Mouse (Mus musculus) cerebellum, adult 8-10 months (tissue): ENCODE data around the gene Tbl3.
A peak's percentile ranks its signal among the peaks of the same experiment; 100 is the strongest.

Source experiments
- DNase-seq: peaks from one replicate; pipeline ENCODE4 v3.0.0; 2022

Tbl3 gene

DNA sequence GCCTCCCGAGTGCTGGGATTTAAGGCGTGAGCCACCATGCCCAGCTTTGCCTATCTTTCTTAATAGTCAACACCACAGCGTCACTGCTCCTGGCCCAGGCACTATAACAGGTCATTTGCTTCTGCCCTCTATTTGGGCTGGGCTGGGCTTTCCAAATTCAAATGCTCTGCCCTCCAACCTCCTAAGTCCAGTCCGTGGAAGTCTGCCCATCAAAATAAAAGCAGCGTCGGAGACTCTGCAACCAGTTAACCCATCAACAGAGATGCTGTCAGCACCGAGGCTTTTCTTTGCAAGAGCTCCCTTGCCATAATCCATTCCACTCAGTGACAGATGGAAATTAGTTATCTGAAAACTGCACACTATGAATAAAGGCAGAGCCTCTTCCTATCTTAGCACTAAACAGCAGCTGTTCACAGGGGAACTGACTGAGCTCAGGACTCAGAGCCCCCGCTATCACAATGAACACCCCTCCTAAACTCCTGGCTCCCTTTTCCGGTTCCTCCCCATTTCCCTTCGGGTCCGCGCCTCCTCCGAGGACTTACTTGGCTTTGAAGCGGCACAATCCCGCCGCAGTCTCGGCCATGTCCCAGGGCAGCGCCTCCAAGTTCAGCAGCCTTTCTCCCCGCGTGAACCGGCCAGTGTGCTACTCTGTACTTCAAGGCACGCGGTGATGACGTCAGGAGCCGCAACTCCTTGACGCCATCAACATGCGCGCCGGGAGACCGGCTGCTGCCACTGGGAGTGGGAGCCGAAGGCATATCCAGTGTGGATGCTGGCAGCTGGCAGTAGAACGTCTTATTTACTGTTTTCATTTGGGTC lies at the start of gene Tbl3:
Tbl3 (minus strand) TSS at position 679 of the 819 bp plus-strand sequence.
- DNase-seq = peak; percentile 91

DNA sequence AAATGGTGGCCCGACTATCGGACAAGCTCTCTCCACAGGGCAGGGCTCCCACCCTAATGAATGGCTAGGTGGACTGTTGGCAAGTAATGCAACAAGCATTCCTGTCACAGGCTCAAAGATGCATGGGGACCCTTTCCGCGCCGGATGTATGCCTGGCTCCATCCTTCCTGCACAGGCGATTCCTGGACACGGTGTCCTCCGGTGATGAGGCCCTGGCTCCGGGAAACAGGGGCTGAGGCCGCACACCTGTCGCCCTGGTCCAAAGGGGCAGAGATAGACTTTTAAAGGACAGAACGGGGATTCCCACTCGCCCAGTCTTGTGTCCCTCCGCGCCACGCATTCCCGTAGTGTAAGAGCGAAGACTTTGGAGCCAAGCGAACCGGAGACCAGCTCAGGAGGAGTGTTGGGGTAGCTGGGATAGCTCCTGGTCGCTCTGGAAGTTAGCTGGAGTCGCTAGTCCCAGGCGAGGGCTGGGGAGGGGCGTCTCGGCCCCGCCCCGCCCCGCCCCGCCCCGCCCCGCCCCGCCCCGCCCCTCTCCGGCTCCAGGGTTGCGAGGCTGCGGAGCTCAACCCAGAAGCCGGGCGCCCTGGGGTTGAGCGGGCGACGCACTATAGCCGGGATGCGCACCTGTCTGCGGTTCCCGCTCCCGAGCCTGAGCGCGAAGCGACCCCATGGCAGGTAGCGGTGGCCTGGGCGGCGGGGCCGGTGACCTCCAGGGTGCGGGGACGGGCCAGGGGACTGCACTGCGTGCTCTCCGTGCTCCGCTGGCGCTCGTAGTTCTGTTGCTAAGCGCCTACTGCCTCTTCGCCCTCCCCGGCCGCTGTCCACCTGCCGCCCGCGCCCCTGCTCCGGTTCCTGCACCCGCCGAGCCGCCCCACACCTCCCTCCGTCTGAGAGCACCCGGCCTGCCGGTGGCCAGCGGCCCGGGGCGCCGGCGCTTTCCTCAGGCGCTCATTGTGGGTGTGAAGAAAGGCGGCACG lies 45.2 kb upstream of the Tbl3 start, which contains the start of gene Hs3st6:
Hs3st6 (plus strand) TSS at position 574 of the 980 bp plus-strand sequence.
- DNase-seq = no peak

- DNase-seq = no peak
These were observed 44.1 kb upstream of the Tbl3 start for GRCm38 (mm10) chr17:24751528-24751927.

GRCm38 (mm10) chr17:24746986-24747385 lies 39.5 kb upstream of the Tbl3 start:
- DNase-seq = no peak

- peak; percentile 71 for DNase-seq
These were observed 38.4 kb upstream of the Tbl3 start for GRCm38 (mm10) chr17:24745526-24746497.

DNA sequence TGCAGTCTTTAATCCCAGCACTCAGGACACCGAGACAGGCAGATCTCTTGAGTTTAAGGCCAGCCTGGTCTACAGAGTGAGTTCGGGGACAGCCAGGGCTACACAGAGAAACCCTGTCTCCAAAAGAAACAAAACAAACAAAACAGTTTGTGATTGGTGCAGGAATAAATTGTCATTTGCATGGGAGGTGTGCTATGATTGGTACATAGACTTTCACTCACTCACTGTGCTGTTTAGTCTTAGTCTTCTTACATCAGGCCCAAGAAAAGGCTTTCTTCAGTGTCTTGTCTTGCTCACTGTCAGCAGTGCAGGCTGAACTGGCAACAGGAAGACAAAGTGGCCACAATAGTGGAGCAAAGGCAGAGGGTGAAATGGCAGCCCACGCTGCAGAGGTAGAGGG lies 36.9 kb upstream of the Tbl3 start:
- DNase-seq = no peak

DNA sequence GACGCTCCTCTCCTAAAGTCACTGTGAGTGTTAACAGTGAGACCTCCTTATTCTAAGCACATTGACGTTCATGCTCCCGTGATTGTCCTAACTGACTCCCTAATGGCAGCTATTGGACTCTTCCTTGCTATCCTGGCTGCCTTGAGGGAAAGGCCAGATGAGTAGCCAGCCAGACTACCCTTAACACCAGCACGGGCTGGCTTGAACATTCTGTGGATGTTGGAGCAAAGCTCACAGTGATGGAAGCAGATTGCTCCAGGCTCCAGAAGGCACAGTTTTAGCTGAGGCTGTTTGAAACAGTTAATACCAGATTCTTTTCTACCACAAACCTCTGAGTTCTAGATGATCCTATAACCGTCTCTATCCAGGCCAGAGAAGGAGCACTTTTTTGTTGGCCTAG lies 36.4 kb upstream of the Tbl3 start:
- no peak for DNase-seq

DNA sequence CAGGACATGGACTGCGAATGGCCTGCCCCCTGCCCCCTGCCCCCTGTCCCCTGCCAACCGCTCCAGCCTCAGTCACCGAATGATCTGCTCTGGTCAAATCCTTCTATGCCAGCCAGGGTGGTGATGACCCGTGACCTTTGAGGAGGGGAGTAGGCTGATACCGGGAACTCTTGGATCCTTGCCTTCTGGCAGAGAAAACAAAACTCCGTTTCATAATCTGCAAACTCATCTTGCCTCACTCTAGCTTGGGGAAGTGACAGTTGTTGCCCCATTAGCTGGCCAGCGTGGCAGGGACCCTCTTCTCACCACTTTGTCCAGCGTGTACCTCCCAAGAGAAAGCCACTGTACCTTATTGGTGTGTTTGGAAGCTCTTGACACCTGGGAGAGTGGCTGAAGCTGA lies 34.8 kb upstream of the Tbl3 start:
- DNase-seq = no peak

GRCm38 (mm10) chr17:24739926-24740325 lies 32.5 kb upstream of the Tbl3 start:
- no peak for DNase-seq

- DNase-seq = no peak
These were observed 30.8 kb upstream of the Tbl3 start for GRCm38 (mm10) chr17:24738238-24738637.

GRCm38 (mm10) chr17:24737135-24737810 lies 29.8 kb upstream of the Tbl3 start:
- DNase-seq = no peak

- DNase-seq = peak; percentile 88
These were observed 29.0 kb upstream of the Tbl3 start, which contains the start of gene Msrb1 for GRCm38 (mm10) chr17:24736330-24737051. Gene Msrb1 (plus strand): TSS chr17:24736642.

DNA sequence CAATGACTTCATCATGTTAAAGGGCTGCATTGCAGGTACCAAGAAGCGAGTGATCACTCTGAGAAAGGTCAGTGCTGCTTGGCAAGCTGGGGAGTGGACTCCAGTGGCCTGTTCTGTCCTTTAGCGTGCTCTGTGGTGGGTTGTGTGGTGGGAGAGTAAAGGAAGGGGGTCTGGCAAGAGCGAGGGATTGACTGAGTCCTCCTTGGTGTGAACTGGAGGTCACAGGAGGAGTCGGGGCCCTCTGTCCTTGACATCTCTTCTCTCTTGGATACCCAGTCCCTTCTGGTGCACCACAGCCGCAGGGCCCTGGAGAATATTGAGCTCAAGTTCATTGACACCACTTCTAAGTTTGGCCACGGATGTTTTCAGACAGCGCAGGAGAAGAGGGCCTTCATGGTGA lies 28.0 kb upstream of the Tbl3 start:
- DNase-seq = no peak

GRCm38 (mm10) chr17:24734513-24734912 lies 27.1 kb upstream of the Tbl3 start:
- DNase-seq = no peak

DNA sequence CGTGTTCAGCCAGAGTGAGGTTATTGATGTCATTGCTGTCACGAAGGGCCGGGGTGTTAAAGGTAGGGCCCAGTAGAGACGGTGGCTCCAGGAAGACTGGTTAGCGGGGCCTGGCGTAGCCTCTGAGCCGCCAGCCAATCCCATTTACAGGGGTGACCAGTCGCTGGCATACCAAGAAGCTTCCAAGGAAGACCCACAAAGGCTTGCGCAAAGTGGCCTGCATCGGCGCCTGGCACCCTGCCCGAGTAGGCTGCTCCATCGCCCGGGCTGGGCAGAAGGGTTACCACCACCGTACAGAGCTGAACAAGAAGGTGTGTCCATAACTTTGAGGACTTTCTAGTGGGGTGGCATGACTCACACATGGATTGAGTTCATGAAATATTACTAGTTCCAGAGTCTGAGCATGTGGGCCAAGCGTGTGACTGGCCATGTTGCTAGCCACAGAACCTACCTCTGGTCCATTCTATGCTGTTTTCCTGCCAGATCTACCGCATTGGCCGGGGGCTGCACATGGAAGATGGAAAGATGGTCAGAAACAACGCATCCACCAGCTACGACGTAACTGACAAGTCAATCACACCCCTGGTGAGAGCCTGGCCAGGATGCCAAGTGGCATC lies 26.1 kb upstream of the Tbl3 start:
- DNase-seq = no peak

DNA sequence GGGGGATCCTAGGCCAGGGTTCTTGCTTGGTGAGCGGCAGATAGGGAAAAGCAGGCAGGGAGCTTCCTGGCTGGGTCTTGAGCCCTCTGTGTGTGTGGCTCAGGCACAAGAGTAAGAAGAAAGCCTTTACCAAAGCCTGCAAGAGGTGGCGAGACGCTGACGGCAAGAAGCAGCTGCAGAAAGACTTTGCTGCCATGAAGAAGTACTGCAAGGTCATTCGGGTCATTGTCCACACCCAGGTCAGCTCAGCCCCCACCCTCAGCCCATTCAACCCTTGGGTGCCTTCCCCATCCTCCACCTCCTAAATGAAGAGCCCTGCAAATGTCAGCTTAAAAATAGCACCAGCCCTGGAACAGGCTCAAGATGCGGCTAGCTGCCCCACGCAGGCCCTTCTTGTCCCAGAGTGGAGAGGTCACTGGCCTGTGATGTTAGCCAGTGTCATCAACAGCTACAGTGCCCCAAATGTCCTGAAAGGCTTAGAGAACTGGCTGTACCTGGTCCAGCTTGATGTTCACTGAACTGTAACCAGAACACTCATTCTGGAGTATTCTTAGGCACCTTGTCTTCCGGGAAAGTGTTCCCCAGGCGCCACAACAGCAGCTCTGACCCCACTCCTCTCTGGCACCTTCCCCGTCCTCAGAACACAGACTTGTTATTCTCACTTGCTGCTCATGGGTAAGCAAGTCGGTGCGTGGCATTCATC lies 24.9 kb upstream of the Tbl3 start:
- no peak for DNase-seq

DNA sequence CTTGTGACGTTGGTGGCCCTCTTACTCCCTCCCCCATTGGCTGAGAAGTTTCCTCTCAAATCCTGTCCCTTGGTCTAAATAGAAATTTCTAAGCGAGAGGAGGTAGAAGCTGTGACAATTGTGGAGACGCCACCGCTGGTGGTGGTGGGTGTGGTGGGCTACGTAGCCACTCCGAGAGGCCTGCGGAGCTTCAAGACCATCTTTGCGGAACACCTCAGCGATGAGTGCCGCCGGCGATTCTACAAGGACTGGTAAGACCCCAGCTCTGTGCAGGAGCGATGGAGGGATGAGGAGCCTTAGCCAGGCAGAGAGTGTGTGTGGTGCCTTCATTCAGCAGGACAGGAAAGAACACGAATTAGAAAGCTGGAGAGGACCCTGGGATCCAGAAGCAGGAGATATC lies 23.3 kb upstream of the Tbl3 start:
- no peak for DNase-seq

DNA sequence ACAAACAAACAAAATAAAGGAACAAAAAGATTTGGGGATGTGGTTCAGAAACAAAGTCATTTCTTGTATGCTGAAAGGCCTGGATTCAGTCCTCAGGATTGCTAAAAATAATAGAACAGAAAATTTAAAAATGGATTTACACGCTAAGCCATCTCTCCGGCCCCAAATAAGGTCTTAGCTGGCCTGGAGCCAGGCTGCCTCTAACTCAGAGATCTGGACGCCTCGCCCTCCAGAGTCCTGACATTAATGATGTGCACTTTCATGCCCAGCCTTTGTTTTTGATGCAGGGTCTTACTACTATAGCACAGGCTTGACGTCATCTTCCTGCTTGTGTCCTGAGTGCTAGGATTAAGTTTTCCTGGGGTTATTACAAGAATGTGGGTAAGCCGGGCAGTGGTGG lies 21.6 kb upstream of the Tbl3 start:
- no peak for DNase-seq

DNA sequence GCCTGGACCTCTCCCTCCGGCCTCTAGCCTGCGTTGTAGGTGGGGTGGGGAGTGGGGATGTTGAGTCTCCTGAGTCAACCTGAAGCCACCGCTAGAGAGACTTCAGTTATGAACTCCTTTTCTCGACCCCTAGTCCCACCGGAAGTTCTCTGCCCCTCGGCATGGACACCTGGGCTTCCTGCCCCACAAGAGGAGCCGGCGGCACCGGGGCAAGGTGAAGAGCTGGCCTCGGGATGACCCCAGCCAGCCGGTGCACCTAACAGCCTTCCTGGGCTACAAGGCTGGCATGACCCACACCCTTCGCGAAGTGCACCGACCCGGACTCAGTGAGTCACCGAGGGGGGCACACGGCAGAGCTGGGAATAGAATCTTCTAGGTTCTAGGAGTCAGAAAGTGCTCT lies 20.7 kb upstream of the Tbl3 start:
- DNase-seq = no peak

DNA sequence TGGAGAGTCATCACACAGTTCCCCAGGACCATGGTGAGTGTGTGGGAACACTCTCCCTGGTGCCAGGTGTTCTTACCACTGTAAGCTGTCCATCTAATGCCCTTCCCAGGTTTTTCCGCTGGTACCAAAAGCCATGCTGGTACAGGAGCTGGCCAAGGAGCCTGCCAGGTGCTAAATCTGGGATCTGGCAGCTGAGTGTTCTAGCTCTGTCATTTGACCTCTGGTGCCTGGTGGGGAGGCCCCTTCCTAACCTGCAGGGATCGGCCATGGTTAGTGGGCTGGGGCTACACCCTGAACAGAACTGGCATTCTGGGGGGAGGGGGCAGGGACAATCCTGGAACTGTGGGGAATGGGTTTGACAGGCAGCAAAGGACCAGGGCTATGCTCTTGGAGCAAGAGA lies 20.2 kb upstream of the Tbl3 start, which contains the start of gene Rpl3l:
Rpl3l (plus strand) TSS at position 203 of the 400 bp plus-strand sequence.
- DNase-seq = no peak
